Mouse (Mus musculus) intestine, embryonic 14.5 days (tissue): ENCODE results near the gene Lamc2. TPM values are rescaled to one million over a fixed set of nuclear protein-coding genes. Genes with fewer than 3 reads are reported as not detected.

Experiments used
- ATAC-seq: fragments of 200-750 bp; cut with Nextera tagmentation; replicated peaks from 2 replicates; pipeline ENCODE4 v1.8.0; 2017; ENCODE audit warnings: low read depth, moderate number of reproducible peaks, moderate TSS enrichment, moderate library complexity; ENCODE audit not compliant: low FRiP score, low TSS enrichment
- DNase-seq: peaks from one replicate; pipeline ENCODE4 v3.0.0-alpha.2; 2018; ENCODE audit warnings: low spot score
- H3K27ac ChIP-seq: fragments of 300-500 bp; sonication (generic); 2 replicates; pipeline ENCODE4 v1.5.1; 2014; ENCODE audit warnings: low read depth, mild to moderate bottlenecking, control low read depth
- H3K27me3 ChIP-seq: fragments of 300-500 bp; sonication (generic); replicated peaks from 2 replicates; pipeline ENCODE4 v1.6.1; 2014; ENCODE audit warnings: low read length, control low read depth; ENCODE audit not compliant: control insufficient read depth, insufficient read depth
- H3K36me3 ChIP-seq: fragments of 300-500 bp; sonication (generic); 2 replicates; pipeline ENCODE4 v1.6.1; 2014; ENCODE audit warnings: low read length, control low read depth; ENCODE audit not compliant: control insufficient read depth, insufficient read depth
- H3K4me1 ChIP-seq: fragments of 300-500 bp; sonication (generic); replicated peaks from 2 replicates; pipeline ENCODE4 v1.6.1; 2014; ENCODE audit warnings: low read length, control low read depth, mixed read lengths; ENCODE audit not compliant: control insufficient read depth, insufficient read depth
- H3K4me2 ChIP-seq: fragments of 300-500 bp; sonication (generic); 2 replicates; pipeline ENCODE4 v1.6.1; 2014; ENCODE audit warnings: low read length
- H3K4me3 ChIP-seq: fragments of 300-500 bp; sonication (generic); 2 replicates; pipeline ENCODE4 v1.5.1; 2014; ENCODE audit warnings: low read depth, low read length, control low read depth, mixed read lengths
- H3K9ac ChIP-seq: fragments of 300-500 bp; sonication (generic); 2 replicates; pipeline ENCODE4 v1.6.1; 2014; ENCODE audit warnings: mild to moderate bottlenecking, low read length
- H3K9me3 ChIP-seq: fragments of 300-500 bp; sonication (generic); 2 replicates; pipeline ENCODE4 v1.6.1; 2016; ENCODE audit warnings: low read length, control low read depth; ENCODE audit not compliant: control insufficient read depth
- WGBS: fragments of 180-500 bp; shearing (Covaris S2); extraction: QIAGEN DNeasy Blood & Tissue Kit; methylation state at CpG from one replicate; pipeline ENCODE4 v1.1.7; 2014; 5-methylcytosine and 5-hydroxymethylcytosine counted together
- polyA plus RNA-seq: library from polyadenylated mRNA; unstranded; fragments of >200 nt; fragmentation: Nextera tagmentation; extraction: Ambion mirVana; gene quantifications from 2 replicates; pipeline ENCODE4 v1.2.1, GENCODE M21; 2014

Lamc2 gene
- polyA plus RNA-seq, 1 experiment from 2014 or later, result 9.2 TPM

- H3K27ac ChIP-seq, result peak overlapping the region; percentile 78
- no peak overlapping the region for H3K4me2 ChIP-seq
- no peaks in the 10 kb centered on the region for H3K9me3 ChIP-seq
- DNase-seq (no peak), ATAC-seq (no peak)
- no peaks in the 10 kb centered on the region for H3K36me3 ChIP-seq
- WGBS, result 27% methylated on average over 5 of the region's 5 CpGs
- no peaks in the 10 kb centered on the region for H3K27me3 ChIP-seq
- peaks cover 20% of the 10 kb centered on the region for H3K4me1 ChIP-seq
- H3K9ac ChIP-seq, result no peak overlapping the region
- H3K4me3 ChIP-seq, result no peak overlapping the region
These were observed 5.7 kb upstream of the Lamc2 start for GRCm38 (mm10) chr1:153191943-153192329.

DNA sequence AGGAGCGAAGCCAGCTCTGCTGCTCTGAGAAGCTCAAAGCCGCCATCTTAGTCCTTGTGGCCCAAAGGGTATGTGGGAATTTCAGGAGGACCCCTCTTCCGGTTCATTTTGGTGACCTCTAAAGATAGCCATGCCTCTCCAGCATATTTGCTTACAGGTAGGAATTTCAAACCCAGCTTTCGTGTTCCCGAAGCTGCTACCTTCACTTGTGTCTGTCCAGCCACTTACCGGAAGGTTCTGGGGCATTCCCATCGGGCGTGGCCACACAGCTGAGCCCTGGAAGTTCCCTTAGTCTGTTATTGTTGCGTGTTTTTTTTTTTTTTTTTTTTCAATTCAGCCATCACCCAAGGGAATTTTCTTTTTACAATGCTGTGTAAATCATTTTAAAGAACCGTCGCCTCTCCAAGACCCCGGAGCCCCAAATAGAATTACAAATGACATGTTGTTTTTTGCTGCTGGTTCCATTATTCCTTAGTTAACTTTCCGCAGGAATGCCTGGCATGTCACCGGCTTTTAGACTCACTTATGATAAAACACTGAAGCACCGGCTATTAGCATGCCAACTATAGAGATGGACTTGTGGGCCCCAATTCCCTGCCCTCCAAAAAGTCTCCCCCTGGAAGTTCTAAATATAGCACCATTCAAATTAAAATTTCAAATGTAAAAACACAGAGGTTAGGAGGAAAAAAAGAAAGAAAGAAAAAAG, 5.1 kb upstream of the Lamc2 start:
- DNase-seq (no peak), ATAC-seq (no peak)
- Histone ChIP-seq H3K36me3 (no peaks in the 10 kb centered on the region), H3K27ac (peak overlapping the region; percentile 78), H3K9me3 (no peaks in the 10 kb centered on the region), H3K9ac (no peak overlapping the region), H3K4me1 (peaks cover 23% of the 10 kb centered on the region), H3K4me2 (peak overlapping the region; percentile 20; the same call in 1 of the 2 replicates), H3K27me3 (0 out of 2 replicates have a peak, but pooled peaks cover 4% of the 10 kb centered on the region), H3K4me3 (no peak overlapping the region)
- 61% methylated on average over 15 of the region's 15 CpGs for WGBS

GRCm38 (mm10) chr1:153188081-153188480, 1.8 kb upstream of the Lamc2 start:
- no peak overlapping the region for H3K27ac ChIP-seq

DNA sequence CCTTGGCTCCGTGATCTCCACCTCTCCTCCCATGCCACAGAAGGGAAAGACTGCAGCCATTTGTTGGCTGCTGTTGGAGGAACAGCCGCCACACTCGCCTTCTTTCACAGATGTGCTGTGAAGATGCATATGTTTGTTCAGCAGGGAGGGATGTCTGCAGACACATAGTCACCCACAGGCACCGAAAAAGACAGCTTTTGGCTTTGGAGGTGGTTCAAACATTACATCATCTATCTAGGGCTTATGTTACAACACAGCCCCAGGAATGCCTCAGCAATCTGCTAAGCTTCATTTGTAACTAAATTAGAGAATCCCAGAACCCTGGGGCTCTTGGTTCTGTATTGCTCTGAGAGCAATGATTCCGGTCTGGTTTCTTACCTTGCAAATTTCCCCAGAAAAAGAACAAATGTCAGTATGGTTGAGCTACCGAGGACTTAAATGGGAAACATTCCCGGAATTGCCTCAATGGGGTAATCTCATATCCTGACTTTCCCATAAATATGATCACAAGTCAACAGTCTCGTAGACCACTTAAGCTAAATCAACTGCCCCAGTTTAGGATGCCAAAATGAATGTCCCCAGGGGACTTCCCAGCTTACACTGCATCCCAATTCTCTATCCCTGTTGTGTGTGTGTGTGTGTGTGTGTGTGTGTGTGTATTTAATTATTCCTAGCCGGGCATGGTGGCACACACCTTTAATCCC, 5.5 kb downstream of the Lamc2 start:
- 48% methylated on average over 9 of the region's 9 CpGs for WGBS
- H3K27me3 ChIP-seq, result peaks cover 10% of the 10 kb centered on the region; the same call in 1 of the 2 replicates
- no peaks in the 10 kb centered on the region for H3K9me3 ChIP-seq
- ATAC-seq (no peak), DNase-seq (no peak)
- peak overlapping the region; percentile 47 for H3K27ac ChIP-seq
- no peak overlapping the region for H3K4me3 ChIP-seq
- 0 out of 2 replicates have a peak, but pooled peaks cover 3% of the 10 kb centered on the region for H3K4me1 ChIP-seq
- no peak overlapping the region for H3K9ac ChIP-seq
- H3K4me2 ChIP-seq, result no peak overlapping the region
- no peaks in the 10 kb centered on the region for H3K36me3 ChIP-seq

More at GRCm38 (mm10) chr1:153188081-153188480, 1.8 kb upstream of the Lamc2 start:
- WGBS, result 70% methylated on average over 3 of the region's 3 CpGs
- Histone ChIP-seq H3K4me3 (no peak overlapping the region), H3K9ac (no peak overlapping the region), H3K4me1 (peaks cover 19% of the 10 kb centered on the region), H3K9me3 (no peaks in the 10 kb centered on the region), H3K4me2 (no peak overlapping the region), H3K27me3 (peaks cover 19% of the 10 kb centered on the region; the same call in 1 of the 2 replicates), H3K36me3 (no peaks in the 10 kb centered on the region)
- ATAC-seq (no peak), DNase-seq (no peak)

- H3K9ac ChIP-seq, result no peak overlapping the region
- no peak overlapping the region for H3K4me3 ChIP-seq
- DNase-seq (no peak), ATAC-seq (no peak)
- WGBS, result 71% methylated on average over 4 of the region's 4 CpGs
- H3K4me2 ChIP-seq, result no peak overlapping the region
- H3K36me3 ChIP-seq, result no peaks in the 10 kb centered on the region
- H3K27ac ChIP-seq, result peak overlapping the region; percentile 47
- H3K4me1 ChIP-seq, result 0 out of 2 replicates have a peak, but pooled peaks cover 2% of the 10 kb centered on the region
- peaks cover 6% of the 10 kb centered on the region; the same call in 1 of the 2 replicates for H3K27me3 ChIP-seq
- no peaks in the 10 kb centered on the region for H3K9me3 ChIP-seq
These were observed 6.1 kb downstream of the Lamc2 start for GRCm38 (mm10) chr1:153180160-153180559.

- H3K4me3 ChIP-seq, result no peak overlapping the region
These were observed 11.4 kb downstream of the Lamc2 start for GRCm38 (mm10) chr1:153174801-153175200.

DNA sequence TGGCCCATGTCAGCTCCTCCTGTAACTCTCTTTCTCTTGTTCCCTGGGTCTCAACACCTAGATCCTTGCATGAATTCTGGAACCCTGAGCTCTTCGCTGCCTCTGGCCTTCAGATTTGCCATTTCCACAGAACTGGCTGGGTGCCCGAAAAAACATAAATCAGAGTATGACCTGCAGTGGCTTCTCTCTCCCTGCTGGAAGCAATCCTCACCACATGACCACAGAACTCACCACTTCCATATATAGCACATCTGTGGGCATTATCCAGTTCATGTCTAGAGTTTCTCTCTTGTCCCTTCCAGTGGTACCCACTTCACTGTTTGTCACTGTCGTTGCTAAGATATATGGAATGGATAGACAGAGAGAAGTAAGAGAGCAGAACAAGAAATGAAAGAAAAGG, 13.0 kb downstream of the Lamc2 start:
- no peak for ATAC-seq
- WGBS, result 77% methylated on average over 3 of the region's 3 CpGs

More at GRCm38 (mm10) chr1:153174801-153175200, 11.4 kb downstream of the Lamc2 start:
- DNase-seq (no peak), ATAC-seq (peak; percentile 50; the same call in 1 of the 2 replicates)
- no peaks in the 10 kb centered on the region for H3K36me3 ChIP-seq
- H3K9me3 ChIP-seq, result no peaks in the 10 kb centered on the region
- H3K27ac ChIP-seq, result no peak overlapping the region
- H3K27me3 ChIP-seq, result no peaks in the 10 kb centered on the region
- peaks cover 18% of the 10 kb centered on the region for H3K4me1 ChIP-seq
- no peak overlapping the region for H3K9ac ChIP-seq
- WGBS, result 57% methylated on average over 12 of the region's 12 CpGs
- no peak overlapping the region for H3K4me2 ChIP-seq

GRCm38 (mm10) chr1:153172291-153172731, 13.9 kb downstream of the Lamc2 start:
- ATAC-seq, result no peak
- no peak overlapping the region for H3K4me3 ChIP-seq
- 0 out of 2 replicates have a peak overlapping the region, but pooled peaks have one; percentile 33 for H3K27ac ChIP-seq
- 7% methylated on average over 9 of the region's 9 CpGs for WGBS
- H3K4me1 ChIP-seq, result peaks cover 18% of the 10 kb centered on the region
- no peak overlapping the region for H3K4me2 ChIP-seq
- H3K36me3 ChIP-seq, result no peaks in the 10 kb centered on the region
- no peaks in the 10 kb centered on the region for H3K27me3 ChIP-seq
- no peak for DNase-seq
- H3K9ac ChIP-seq, result 0 out of 2 replicates have a peak overlapping the region, but pooled peaks have one; percentile 10
- H3K9me3 ChIP-seq, result no peaks in the 10 kb centered on the region

More for the DNA sequence above, 13.0 kb downstream of the Lamc2 start:
- no peaks in the 10 kb centered on the region for H3K9me3 ChIP-seq
- no peaks in the 10 kb centered on the region for H3K27me3 ChIP-seq
- H3K27ac ChIP-seq, result no peak overlapping the region
- no peak overlapping the region for H3K4me2 ChIP-seq
- no peak for DNase-seq
- no peaks in the 10 kb centered on the region for H3K36me3 ChIP-seq
- H3K4me1 ChIP-seq, result peaks cover 18% of the 10 kb centered on the region
- H3K4me3 ChIP-seq, result no peak overlapping the region
- H3K9ac ChIP-seq, result no peak overlapping the region
